Comparison of ENCODE assay signal across 20 mouse cellular contexts in the genomic region with DNA sequence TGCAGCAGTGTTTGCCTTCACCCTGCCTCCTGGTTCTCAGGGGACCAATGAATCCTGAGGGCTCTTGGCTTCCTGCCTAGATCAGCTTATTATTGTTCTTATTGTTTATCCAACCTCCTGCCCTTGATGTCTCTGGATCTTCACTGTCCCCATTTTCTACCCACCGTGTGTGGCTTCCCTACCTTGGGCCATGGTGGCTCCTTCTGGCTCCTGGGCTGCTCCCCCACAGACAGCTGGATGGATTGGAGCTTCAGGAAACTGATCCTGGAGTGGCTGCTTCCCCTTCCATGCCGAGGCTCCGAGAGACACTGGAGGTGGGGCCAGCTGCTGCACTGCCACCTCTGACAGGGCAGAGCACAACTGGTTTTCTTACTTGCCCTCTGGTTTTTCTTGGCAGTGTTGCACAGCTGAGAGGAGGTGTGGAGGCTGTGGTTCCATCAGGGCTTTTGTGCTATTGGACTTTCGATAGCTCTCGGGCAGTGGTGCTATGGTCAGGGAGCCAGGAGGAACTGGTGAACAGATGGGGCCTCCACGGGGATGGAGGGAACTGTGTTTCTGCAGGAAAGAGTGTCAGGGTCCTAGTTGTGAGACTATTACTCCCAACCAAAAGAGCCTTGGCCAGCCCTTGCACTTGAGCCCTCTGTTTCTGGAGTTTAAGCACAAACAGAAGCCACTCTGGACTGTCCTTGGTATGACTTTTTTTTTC. TPM values are rescaled to one million over a fixed set of nuclear protein-coding genes. Genes with fewer than 3 reads are reported as not detected.
DNase-seq lines count a peak whose midpoint lies in the region; ATAC-seq and TF ChIP-seq lines count a peak whose summit lies in the region.
"Had no signal": no experiment of that assay in that cellular context is flagged by ENCODE, and none has a peak within 500 bp of the region (broad histone marks: within the 10 kb centered on the region; RNA-seq: fewer than 3 reads in every experiment).

A gene (minus strand): TSS at position 362 of the 706 bp plus-strand sequence.

- H3K9ac ChIP-seq in stomach, postnatal 0 days (ENCODE audit: low read length): no peak within 1 kb of the TSS
- H3K9ac ChIP-seq: hindbrain, embryonic 14.5 days; limb, embryonic 15.5 days; midbrain, embryonic 12.5 days; neural tube, embryonic 12.5 days had no signal

- no peaks in the 10 kb centered on the region for H3K9me3 ChIP-seq in stomach, postnatal 0 days (ENCODE audit: control insufficient read depth, low read length)
- H3K9me3 ChIP-seq: limb, embryonic 15.5 days; midbrain, embryonic 12.5 days; neural tube, embryonic 12.5 days had no signal

- no peaks in the 10 kb centered on the region for H3K4me1 ChIP-seq in kidney, adult 2 months (ENCODE audit: control insufficient read depth, insufficient read depth, low read length)
- no peaks in the 10 kb centered on the region for H3K4me1 ChIP-seq in stomach, postnatal 0 days (replicated peaks; ENCODE audit: control insufficient read depth, insufficient read depth)
- H3K4me1 ChIP-seq: limb, embryonic 15.5 days; midbrain, embryonic 12.5 days; neural tube, embryonic 12.5 days had no signal

- DNase-seq in kidney, adult 2 months: peak; percentile 42
- no peak for DNase-seq in kidney, adult 8-10 months
- DNase-seq in testis, postnatal 10 days (ENCODE audit: low spot score): peak; percentile 34
- no peak for DNase-seq in testis, postnatal 14 days (ENCODE audit: low spot score)
- DNase-seq in cerebellum, postnatal 36 days: peak; percentile 60 to 65
- peak; percentile 17 for DNase-seq in stomach, postnatal 0 days (ENCODE audit: low spot score)
- no peak for DNase-seq in layer of hippocampus, postnatal 25 days (ENCODE audit: extremely low spot score in 1 of 2, low spot score in 1 of 2)
- DNase-seq in thymus, postnatal 36 days: no peak
- DNase-seq: gastrocnemius, postnatal 25 days; right cerebral cortex, postnatal 4 days; thymus, postnatal 4 days had no signal

- H3K27me3 ChIP-seq in kidney, adult 2 months (replicated peaks; ENCODE audit: control insufficient read depth, insufficient read depth, low read length): no peaks in the 10 kb centered on the region
- no peaks in the 10 kb centered on the region for H3K27me3 ChIP-seq in stomach, postnatal 0 days (ENCODE audit: control insufficient read depth, insufficient read depth, low read length)
- H3K27me3 ChIP-seq: limb, embryonic 15.5 days; midbrain, embryonic 12.5 days; neural tube, embryonic 12.5 days had no signal

- no peak within 1 kb of the TSS for H3K27ac ChIP-seq in kidney, adult 2 months (ENCODE audit: insufficient read depth, low read depth, low read length)
- peak within 1 kb of the TSS; percentile 35; the same call in 1 of the 2 replicates for H3K27ac ChIP-seq in stomach, postnatal 0 days (replicated peaks)
- H3K27ac ChIP-seq: hindbrain, embryonic 14.5 days; left cerebral cortex, adult 2 months; limb, embryonic 15.5 days; midbrain, embryonic 12.5 days; neural tube, embryonic 12.5 days had no signal

- WGBS in kidney, adult 2 months: 22% methylated on average over 6 of the region's 6 CpGs
- 34% methylated on average over 6 of the region's 6 CpGs for WGBS in stomach, postnatal 0 days

- no peak for TF ChIP-seq POLR2A in kidney, adult 2 months (IDR thresholded peaks at IDR 0.05; ENCODE audit: low read depth, low read length)

- no peak for TF ChIP-seq EP300 in stomach, postnatal 0 days (optimal IDR thresholded peaks at IDR 0.05)

- ATAC-seq in stomach, postnatal 0 days (ENCODE audit: low FRiP score, low TSS enrichment): no peak

- H3K4me2 ChIP-seq in stomach, postnatal 0 days (replicated peaks; ENCODE audit: low read depth): no peak within 1 kb of the TSS
- H3K4me2 ChIP-seq: hindbrain, embryonic 14.5 days; limb, embryonic 15.5 days; midbrain, embryonic 12.5 days; neural tube, embryonic 12.5 days had no signal

- no peak for TF ChIP-seq CTCF in kidney, adult 2 months (conservative IDR thresholded peaks at IDR 0.05; ENCODE audit: insufficient read depth, insufficient read length, low read depth, low read length)
- no peak for TF ChIP-seq CTCF in stomach, postnatal 0 days (IDR thresholded peaks at IDR 0.05; ENCODE audit: low read depth)

- no peak within 1 kb of the TSS for H3K4me3 ChIP-seq in kidney, adult 2 months (ENCODE audit: insufficient read depth, low read depth, low read length)
- H3K4me3 ChIP-seq in stomach, postnatal 0 days (ENCODE audit: low read depth, low read length): no peak within 1 kb of the TSS
- H3K4me3 ChIP-seq: left cerebral cortex, adult 2 months; limb, embryonic 15.5 days; midbrain, embryonic 12.5 days; neural tube, embryonic 12.5 days had no signal

- no peaks in the 10 kb centered on the region for H3K36me3 ChIP-seq in kidney, adult 2 months (ENCODE audit: control insufficient read depth, insufficient read depth, low read length)
- no peaks in the 10 kb centered on the region for H3K36me3 ChIP-seq in stomach, postnatal 0 days (ENCODE audit: control insufficient read depth, insufficient read depth, low read length)
- H3K36me3 ChIP-seq: limb, embryonic 15.5 days; midbrain, embryonic 12.5 days; neural tube, embryonic 12.5 days had no signal

RNA-seq across cellular contexts. Expression of the gene that starts here (rescaled TPM):
- 0.06 and 0.08 TPM in 2 replicates for polyA plus RNA-seq in kidney, adult 2 months (2012; rRNA removed)
- 1.8 and 2.7 TPM in 2 replicates for polyA plus RNA-seq in stomach, postnatal 0 days (2015; fragmentation: Nextera tagmentation; extraction: Ambion mirVana)
- not detected for total RNA-seq in layer of hippocampus, postnatal 25 days (2021)
- total RNA-seq: gastrocnemius, postnatal 25 days; left cerebral cortex, adult 2 months; MEL had no signal
- polyA plus RNA-seq: embryonic facial prominence, embryonic 11.5 days; forebrain, embryonic 11.5 days; heart, embryonic 16.5 days; midbrain, embryonic 12.5 days had no signal

Comparison
In these comparisons a context has a peak if more than half of its experiments do, and no peak if none do; other contexts are left out.
1. DNase-seq: peak in testis, postnatal 10 days (single experiment), cerebellum, postnatal 36 days (2 of 2) and stomach, postnatal 0 days (single experiment); none in kidney, adult 8-10 months (0 of 2), testis, postnatal 14 days (single experiment), layer of hippocampus, postnatal 25 days (0 of 2) and thymus, postnatal 36 days (0 of 2).
2. Peak in DNase-seq in kidney, adult 2 months; RNA of the gene not detected or under 1 TPM.